Mouse (Mus musculus) monocyte, adult 5-6 weeks (primary cell): Measurements from ENCODE around the gene Txk. TPM values are rescaled to one million over a fixed set of nuclear protein-coding genes. Genes with fewer than 3 reads are reported as not detected.

Source experiments
- ATAC-seq: fragments of 153-309, 156-312 bp; replicated peaks from 2 replicates; pipeline ENCODE4 v1.8.0; 2017; ENCODE audit warnings: mild to moderate bottlenecking; ENCODE audit not compliant: low TSS enrichment, insufficient number of reproducible peaks, severe bottlenecking, poor library complexity, low FRiP score
- total RNA-seq: library from RNA; stranded (forward); fragments of 200-1000, 200-491, 200-594 nt; gene quantifications from 3 replicates; pipeline ENCODE4 v1.2.3, GENCODE M21; 2017

Txk gene
- total RNA-seq, 1 experiment from 2014 or later: 58.1 TPM

DNA sequence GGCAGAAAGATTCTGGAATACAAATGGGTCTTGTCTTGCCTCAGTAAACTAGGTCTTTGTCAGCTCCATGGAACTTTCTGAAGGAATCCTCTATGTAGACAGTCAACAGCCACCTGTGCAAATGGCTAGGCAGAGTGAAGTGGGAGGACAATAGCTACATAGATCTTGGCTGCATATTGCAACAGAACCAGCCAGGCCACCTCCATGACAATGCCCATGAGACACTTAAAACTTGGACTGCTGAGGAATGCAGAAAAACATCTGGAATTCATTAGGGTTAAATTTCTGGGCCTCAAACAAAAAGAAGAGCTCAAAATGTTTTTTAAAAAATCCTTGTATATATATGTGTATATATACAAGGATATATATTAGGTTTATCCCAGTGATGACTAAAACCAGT, 50.4 kb downstream of the Txk start:
- no peak for ATAC-seq

DNA sequence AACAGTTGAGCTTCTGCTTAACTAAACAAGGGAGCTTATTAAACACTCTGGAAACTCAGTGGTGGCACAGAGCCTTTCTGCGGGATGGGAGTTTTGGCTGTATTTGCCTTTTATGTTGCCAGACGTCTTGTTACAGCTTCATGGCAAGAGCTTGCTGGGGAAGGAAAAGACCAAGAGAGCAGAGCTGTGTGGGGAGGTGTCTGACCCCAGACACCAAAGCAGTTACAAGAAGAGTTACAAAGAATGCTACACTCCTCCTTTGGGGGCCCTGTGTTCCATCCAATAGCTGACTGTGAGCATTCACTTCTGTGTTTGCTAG, 53.1 kb downstream of the Txk start:
- ATAC-seq: no peak

- no peak for ATAC-seq
Measured at GRCm38 (mm10) chr5:72698818-72699499, 53.6 kb downstream of the Txk start.

GRCm38 (mm10) chr5:72698343-72698742, 54.2 kb downstream of the Txk start:
- no peak for ATAC-seq

GRCm38 (mm10) chr5:72696491-72696890, 56.1 kb downstream of the Txk start:
- ATAC-seq: no peak

GRCm38 (mm10) chr5:72694684-72695083, 57.9 kb downstream of the Txk start:
- no peak for ATAC-seq

GRCm38 (mm10) chr5:72690516-72690915, 62.1 kb downstream of the Txk start:
- ATAC-seq: no peak

GRCm38 (mm10) chr5:72689556-72689955, 63.0 kb downstream of the Txk start:
- ATAC-seq: no peak

GRCm38 (mm10) chr5:72681451-72681850, 71.1 kb downstream of the Txk start:
- ATAC-seq: no peak

- ATAC-seq: no peak
Measured at GRCm38 (mm10) chr5:72674994-72675542, 77.5 kb downstream of the Txk start.

- ATAC-seq: no peak
Measured at GRCm38 (mm10) chr5:72671017-72671699, 81.4 kb downstream of the Txk start.

DNA sequence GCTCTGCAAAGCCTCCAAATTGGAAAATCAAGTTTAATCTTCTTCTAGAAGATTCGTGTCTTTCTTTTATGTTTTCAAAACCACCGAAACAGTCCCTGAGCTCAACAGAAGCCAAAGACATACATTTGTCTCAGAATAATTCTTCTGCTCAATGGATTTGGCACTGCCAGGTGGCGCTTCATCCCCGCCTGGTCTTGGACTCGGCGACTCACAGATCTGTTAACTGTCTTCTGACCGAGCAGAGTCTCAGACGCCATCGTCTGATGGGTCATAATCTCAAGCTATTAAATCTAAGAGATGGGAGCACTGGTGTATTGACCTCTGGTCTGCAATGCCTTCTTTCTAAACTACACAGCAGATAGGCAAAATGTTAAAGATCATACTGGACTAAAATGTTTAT, 84.2 kb downstream of the Txk start:
- ATAC-seq: no peak

DNA sequence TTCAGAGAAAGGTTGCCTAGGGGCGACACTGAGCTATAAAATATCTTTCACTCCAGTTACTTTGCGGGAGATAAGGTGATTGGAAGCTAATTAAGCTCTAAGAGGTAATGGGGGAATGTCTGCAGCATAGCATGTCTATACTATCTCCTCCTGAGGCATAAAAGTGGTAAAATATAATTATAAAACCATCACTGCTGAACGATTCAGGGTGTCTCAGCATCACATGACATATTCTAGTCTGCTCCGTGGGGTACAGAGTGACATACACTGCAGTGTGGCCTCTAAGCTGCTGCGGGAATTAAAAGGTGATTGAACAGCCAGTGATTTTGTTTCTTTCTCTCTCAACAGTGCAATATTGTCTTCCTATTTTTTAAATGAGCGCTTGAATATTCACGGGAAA, 86.1 kb downstream of the Txk start:
- ATAC-seq: no peak

GRCm38 (mm10) chr5:72665281-72665680, 87.3 kb downstream of the Txk start:
- ATAC-seq: peak; percentile 59; the same call in 1 of the 2 replicates

DNA sequence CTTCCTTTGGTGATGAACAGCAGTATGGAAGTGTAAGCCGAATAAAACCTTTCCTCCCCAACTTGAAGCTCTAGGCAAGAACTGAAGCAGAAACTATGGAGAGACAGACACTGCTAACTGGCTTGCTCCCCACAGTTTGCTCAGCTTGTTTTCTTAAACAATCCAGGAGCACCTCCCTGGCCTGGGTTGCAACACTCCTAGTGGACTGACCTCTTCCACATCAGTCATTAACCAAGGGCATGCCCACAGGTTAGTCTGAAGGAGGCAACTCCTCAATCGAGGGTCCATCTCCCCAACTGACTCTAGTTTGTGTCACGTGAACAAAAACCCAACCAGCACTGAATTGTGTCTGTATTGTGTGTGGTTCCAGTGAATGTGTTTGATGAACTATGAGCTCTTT, 87.7 kb downstream of the Txk start:
- no peak for ATAC-seq

GRCm38 (mm10) chr5:72664126-72664525, 88.5 kb downstream of the Txk start:
- ATAC-seq: no peak

- ATAC-seq: no peak
Measured at GRCm38 (mm10) chr5:72661051-72661781, 91.4 kb downstream of the Txk start.

DNA sequence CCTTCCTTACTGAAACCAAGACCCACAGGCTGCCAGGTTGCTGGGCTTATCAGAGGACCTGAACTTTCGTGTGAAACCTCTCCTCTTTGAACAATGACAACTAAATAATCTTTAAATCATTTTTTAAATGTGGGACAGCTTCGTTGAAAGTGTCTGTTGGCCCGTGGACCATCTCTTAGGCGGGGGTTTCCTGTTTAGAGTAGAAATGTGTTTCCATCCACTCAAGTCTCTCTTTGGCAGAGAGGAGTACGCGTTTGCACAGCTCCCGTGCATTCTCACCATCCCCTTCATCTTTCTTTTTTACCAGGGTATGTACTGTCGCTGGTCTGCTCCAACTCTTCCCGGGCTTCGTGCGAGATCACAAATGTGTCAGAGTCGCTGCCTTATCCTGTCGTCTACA, 94.2 kb downstream of the Txk start:
- ATAC-seq: no peak

- ATAC-seq: no peak
Measured at GRCm38 (mm10) chr5:72656270-72656791, 96.2 kb downstream of the Txk start.
